Mouse (Mus musculus) CH12.LX (cell line): ENCODE measurements at regions not wholly inside any gene's neighbourhood (a gene's known extent, or its start where the extent isn't known, plus 50 kb on each side); places are given as distances from the start of the nearest gene placed in this dataset.

ENCODE experiments used
- ETS1 ChIP-seq: conservative IDR thresholded peaks from 2 replicates; pipeline ENCODE4 v1.6.1; 2012; ENCODE audit warnings: low read depth, mild to moderate bottlenecking, inconsistent platforms, low read length, improper control_type of control experiment, moderate library complexity
- POLR2A ChIP-seq: IDR thresholded peaks from 2 replicates; pipeline ENCODE4 v1.6.1; 2011; ENCODE audit warnings: low read depth, mild to moderate bottlenecking, improper control_type of control experiment, low read length

DNA sequence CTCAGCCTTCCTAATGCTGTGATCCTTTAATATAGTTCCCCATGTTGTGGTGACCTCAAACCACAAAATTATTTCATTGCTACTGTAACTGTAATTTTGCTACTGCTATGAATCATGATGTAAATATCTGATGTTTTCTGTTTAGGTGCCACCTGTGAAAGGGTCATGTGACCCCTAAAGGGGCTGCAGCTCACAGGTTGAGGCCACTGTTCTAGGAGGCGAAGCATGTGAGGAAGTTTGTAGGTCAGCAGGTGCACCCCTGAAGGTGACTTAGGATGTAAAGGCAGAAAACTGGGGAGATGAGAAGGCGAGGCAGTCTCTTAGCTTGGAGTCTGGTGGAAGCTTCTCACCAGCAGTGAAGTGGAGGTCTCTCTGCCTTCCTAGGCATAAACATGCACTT, 105.8 kb upstream of the Adra1d start:
- TF ChIP-seq POLR2A (no peak), ETS1 (no peak)
